Mouse (Mus musculus): Measurements from ENCODE around the gene Tspoap1. TPM values are rescaled to one million over a fixed set of nuclear protein-coding genes. Genes with fewer than 3 reads are reported as not detected.
A peak's percentile ranks its signal among the peaks of the same experiment; 100 is the strongest.

Gene Tspoap1
- total RNA-seq, 2 experiments from 2014 or later = 6.7 to 21.3 TPM

GRCm38 (mm10) chr11:87793460-87793859 is 33.1 kb downstream of the Tspoap1 start, which contains the start of gene Mpo:
Gene Mpo (plus strand): TSS chr11:87793581.
- no peak for ATAC-seq (replicated peaks; ENCODE audit: low FRiP score, poor library complexity, severe bottlenecking)

- no peak for ATAC-seq (replicated peaks; ENCODE audit: low FRiP score, poor library complexity, severe bottlenecking)
Measured at GRCm38 (mm10) chr11:87801711-87802275, 41.5 kb downstream of the Tspoap1 start.

GRCm38 (mm10) chr11:87802621-87803020 is 42.3 kb downstream of the Tspoap1 start:
- ATAC-seq (replicated peaks; ENCODE audit: low FRiP score, poor library complexity, severe bottlenecking) = no peak

GRCm38 (mm10) chr11:87805448-87805847 is 45.1 kb downstream of the Tspoap1 start:
- 0 out of 2 replicates have a peak, but pooled peaks have one; percentile 55 for ATAC-seq (replicated peaks; ENCODE audit: low FRiP score, poor library complexity, severe bottlenecking)

- no peak for ATAC-seq (replicated peaks; ENCODE audit: low FRiP score, poor library complexity, severe bottlenecking)
Measured at GRCm38 (mm10) chr11:87807433-87807832, 47.1 kb downstream of the Tspoap1 start.

GRCm38 (mm10) chr11:87808236-87808635 is 47.9 kb downstream of the Tspoap1 start:
- no peak for ATAC-seq (replicated peaks; ENCODE audit: low FRiP score, poor library complexity, severe bottlenecking)

- ATAC-seq (replicated peaks; ENCODE audit: low FRiP score, poor library complexity, severe bottlenecking) = no peak
Measured at GRCm38 (mm10) chr11:87811396-87811795, 51.1 kb downstream of the Tspoap1 start.

- no peak for ATAC-seq (replicated peaks; ENCODE audit: low FRiP score, poor library complexity, severe bottlenecking)
Measured at GRCm38 (mm10) chr11:87814831-87815230, 54.5 kb downstream of the Tspoap1 start.

GRCm38 (mm10) chr11:87816707-87817442 is 56.5 kb downstream of the Tspoap1 start:
- no peak for ATAC-seq (replicated peaks; ENCODE audit: low FRiP score, poor library complexity, severe bottlenecking)

GRCm38 (mm10) chr11:87817443-87817773 is 57.1 kb downstream of the Tspoap1 start:
- ATAC-seq (replicated peaks; ENCODE audit: low FRiP score, poor library complexity, severe bottlenecking) = no peak

- no peak for ATAC-seq (replicated peaks; ENCODE audit: low FRiP score, poor library complexity, severe bottlenecking)
Measured at GRCm38 (mm10) chr11:87821502-87821901, 61.2 kb downstream of the Tspoap1 start.

GRCm38 (mm10) chr11:87828239-87828900 is 68.0 kb downstream of the Tspoap1 start, which contains the start of gene Lpo:
Gene Lpo (minus strand): TSS chr11:87828289.
- no peak for ATAC-seq (replicated peaks; ENCODE audit: low FRiP score, poor library complexity, severe bottlenecking)

Other genes starting within 250 kb of the Tspoap1 start
- not detected in 2 replicates for gene Gm11492, start 193.9 kb upstream of the Tspoap1 start, total RNA-seq (2015; ENCODE audit: low replicate concordance)
- gene Gm11492, start 193.9 kb upstream of the Tspoap1 start, total RNA-seq (2017; ENCODE audit: low replicate concordance) = not detected in 2 replicates
- not detected in 2 replicates for gene Sept4, start 191.6 kb upstream of the Tspoap1 start, total RNA-seq (2015; ENCODE audit: low replicate concordance)
- 2.7 and 4.7 TPM in 2 replicates for gene Sept4, start 191.6 kb upstream of the Tspoap1 start, total RNA-seq (2017; ENCODE audit: low replicate concordance)
- gene Mtmr4, start 168.4 kb upstream of the Tspoap1 start, total RNA-seq (2015; ENCODE audit: low replicate concordance) = 5.4 and 15.1 TPM in 2 replicates
- 13.1 and 15.1 TPM in 2 replicates for gene Mtmr4, start 168.4 kb upstream of the Tspoap1 start, total RNA-seq (2017; ENCODE audit: low replicate concordance)
- not detected in 2 replicates for gene Hsf5, start 143.4 kb upstream of the Tspoap1 start, total RNA-seq (2015; ENCODE audit: low replicate concordance)
- gene Hsf5, start 143.4 kb upstream of the Tspoap1 start, total RNA-seq (2017; ENCODE audit: low replicate concordance) = not detected in 2 replicates
- 0.36 and 2.1 TPM in 2 replicates for gene Rnf43, start 97.8 kb upstream of the Tspoap1 start, total RNA-seq (2015; ENCODE audit: low replicate concordance)
- gene Rnf43, start 97.8 kb upstream of the Tspoap1 start, total RNA-seq (2017; ENCODE audit: low replicate concordance) = 0.39 and 0.83 TPM in 2 replicates
- 101 and 170 TPM in 2 replicates for gene Supt4a, start 23.0 kb upstream of the Tspoap1 start, total RNA-seq (2015; ENCODE audit: low replicate concordance)
- 27.0 and 66.5 TPM in 2 replicates for gene Supt4a, start 23.0 kb upstream of the Tspoap1 start, total RNA-seq (2017; ENCODE audit: low replicate concordance)
- gene Mpo, start 33.0 kb downstream of the Tspoap1 start, total RNA-seq (2015; ENCODE audit: low replicate concordance) = 946 and 1,145 TPM in 2 replicates
- 341 and 501 TPM in 2 replicates for gene Mpo, start 33.0 kb downstream of the Tspoap1 start, total RNA-seq (2017; ENCODE audit: low replicate concordance)
- not detected in 2 replicates for gene Lpo, start 67.7 kb downstream of the Tspoap1 start, total RNA-seq (2015; ENCODE audit: low replicate concordance)
- gene Lpo, start 67.7 kb downstream of the Tspoap1 start, total RNA-seq (2017; ENCODE audit: low replicate concordance) = not detected in 2 replicates
- gene Mks1, start 92.7 kb downstream of the Tspoap1 start, total RNA-seq (2015; ENCODE audit: low replicate concordance) = not detected in 2 replicates
- not detected in 2 replicates for gene Mks1, start 92.7 kb downstream of the Tspoap1 start, total RNA-seq (2017; ENCODE audit: low replicate concordance)
- gene Epx, start 115.0 kb downstream of the Tspoap1 start, total RNA-seq (2015; ENCODE audit: low replicate concordance) = 13.0 and 18.4 TPM in 2 replicates
- gene Epx, start 115.0 kb downstream of the Tspoap1 start, total RNA-seq (2017; ENCODE audit: low replicate concordance) = 10.3 and 15.8 TPM in 2 replicates
- not detected in 2 replicates for gene Olfr462, start 131.7 kb downstream of the Tspoap1 start, total RNA-seq (2015; ENCODE audit: low replicate concordance)
- not detected in 2 replicates for gene Olfr462, start 131.7 kb downstream of the Tspoap1 start, total RNA-seq (2017; ENCODE audit: low replicate concordance)
- not detected in 2 replicates for gene Olfr463, start 136.8 kb downstream of the Tspoap1 start, total RNA-seq (2015; ENCODE audit: low replicate concordance)
- gene Olfr463, start 136.8 kb downstream of the Tspoap1 start, total RNA-seq (2017; ENCODE audit: low replicate concordance) = not detected in 2 replicates
- not detected in 2 replicates for gene Olfr464, start 160.4 kb downstream of the Tspoap1 start, total RNA-seq (2015; ENCODE audit: low replicate concordance)
- not detected in 2 replicates for gene Olfr464, start 160.4 kb downstream of the Tspoap1 start, total RNA-seq (2017; ENCODE audit: low replicate concordance)
- 8.4 and 10.1 TPM in 2 replicates for gene Dynll2, start 227.0 kb downstream of the Tspoap1 start, total RNA-seq (2015; ENCODE audit: low replicate concordance)
- gene Dynll2, start 227.0 kb downstream of the Tspoap1 start, total RNA-seq (2017; ENCODE audit: low replicate concordance) = 1.5 and 5.9 TPM in 2 replicates

Data from erythroid progenitor cell, adult 5-6 weeks (primary cell).